Mouse (Mus musculus) CH12.LX (cell line): Measurements from ENCODE around the gene Spg20. TPM values are rescaled to one million over a fixed set of nuclear protein-coding genes. Genes with fewer than 3 reads are reported as not detected.

Experiments used
- DNase-seq: peaks from one replicate; pipeline ENCODE4 v3.0.0-alpha.2; 2013; ENCODE audit errors: extremely low read depth
- H3K27ac ChIP-seq: 2 replicates; pipeline ENCODE4 v1.5.1; 2012; ENCODE audit warnings: low read depth, mild to moderate bottlenecking, control low read depth, moderate library complexity; ENCODE audit not compliant: insufficient read depth
- H3K27me3 ChIP-seq: replicated peaks from 2 replicates; pipeline ENCODE3; 2012; ENCODE audit warnings: inconsistent platforms
- H3K36me3 ChIP-seq, 2 experiments: replicated peaks in 1 of 2; 2 replicates each; pipeline versions ENCODE3 to v1.6.1; 2012; ENCODE audit warnings: inconsistent platforms in 1 of 2, low read length in 1 of 2, mild to moderate bottlenecking in 1 of 2, mixed read lengths in 1 of 2, moderate library complexity in 1 of 2; ENCODE audit not compliant: control insufficient read depth in 1 of 2, insufficient read depth in 1 of 2
- H3K4me1 ChIP-seq, 2 experiments: 2 replicates each; pipeline ENCODE4 v1.6.1; 2012; ENCODE audit warnings: inconsistent platforms in 1 of 2, moderate library complexity in 1 of 2; ENCODE audit not compliant: insufficient read depth in 2 of 2, control insufficient read depth in 1 of 2
- H3K4me2 ChIP-seq: 2 replicates; pipeline ENCODE4 v1.6.1; 2012; ENCODE audit warnings: low read depth, mild to moderate bottlenecking, control low read depth; ENCODE audit not compliant: poor library complexity, insufficient read depth, severe bottlenecking
- H3K4me3 ChIP-seq, 3 experiments: fragments of 150-350 bp in 1 of 3; sonication (generic) in 1 of 3; replicated peaks in 1 of 3; 2 replicates each; pipeline versions ENCODE3 to v1.5.1; 2011 to 2012; ENCODE audit warnings: low read depth in 2 of 3, low read length in 2 of 3, mild to moderate bottlenecking in 2 of 3, moderate library complexity in 2 of 3, control low read depth in 1 of 3, improper control_type of control experiment in 1 of 3, inconsistent platforms in 1 of 3, mixed read lengths in 1 of 3; ENCODE audit not compliant: poor library complexity in 1 of 3
- H3K79me2 ChIP-seq: replicated peaks from 2 replicates; pipeline ENCODE4 v1.6.1; 2012; ENCODE audit warnings: mild to moderate bottlenecking, moderate library complexity; ENCODE audit not compliant: control insufficient read depth, poor library complexity, insufficient read depth, severe bottlenecking; ENCODE audit errors: extremely low read depth
- H3K9ac ChIP-seq: 2 replicates; pipeline ENCODE4 v1.6.1; 2012; ENCODE audit warnings: low read depth, mild to moderate bottlenecking, control low read depth, moderate library complexity; ENCODE audit not compliant: insufficient read depth
- H3K9me3 ChIP-seq: replicated peaks from 2 replicates; pipeline ENCODE3; 2012; ENCODE audit warnings: low read length, inconsistent platforms, mixed read lengths
- CHD2 ChIP-seq: IDR thresholded peaks from 2 replicates; pipeline ENCODE4 v1.6.1; 2011; ENCODE audit warnings: low read length, improper control_type of control experiment
- CTCF ChIP-seq, 2 experiments: IDR thresholded peaks in 1 of 2; conservative IDR thresholded peaks in 1 of 2; 2 replicates each; pipeline ENCODE4 v1.5.1; 2011 to 2012; ENCODE audit warnings: low read depth in 2 of 2, low read length in 2 of 2, improper control_type of control experiment in 1 of 2, inconsistent platforms in 1 of 2, mild to moderate bottlenecking in 1 of 2, moderate library complexity in 1 of 2
- E2F4 ChIP-seq: IDR thresholded peaks from 2 replicates; pipeline ENCODE4 v1.6.1; 2011; ENCODE audit warnings: low read depth, low read length, improper control_type of control experiment; ENCODE audit not compliant: insufficient replicate concordance
- ELF1 ChIP-seq: IDR thresholded peaks from 2 replicates; pipeline ENCODE4 v1.6.1; 2014; ENCODE audit warnings: low read depth, mild to moderate bottlenecking, inconsistent platforms, low read length, improper control_type of control experiment
- EP300 ChIP-seq: IDR thresholded peaks from 2 replicates; pipeline ENCODE4 v1.6.1; 2011; ENCODE audit warnings: low read length, improper control_type of control experiment
- ETS1 ChIP-seq: conservative IDR thresholded peaks from 2 replicates; pipeline ENCODE4 v1.6.1; 2012; ENCODE audit warnings: low read depth, mild to moderate bottlenecking, inconsistent platforms, low read length, improper control_type of control experiment, moderate library complexity
- GABPA ChIP-seq: IDR thresholded peaks from 2 replicates; pipeline ENCODE4 v1.6.1; 2012; ENCODE audit warnings: low read depth, low read length, improper control_type of control experiment, inconsistent platforms; ENCODE audit not compliant: insufficient replicate concordance
- IRF4 ChIP-seq: IDR thresholded peaks from 2 replicates; pipeline ENCODE4 v1.6.1; 2014; ENCODE audit warnings: low read depth, mild to moderate bottlenecking, inconsistent platforms, low read length, improper control_type of control experiment
- JUN ChIP-seq: IDR thresholded peaks from 2 replicates; pipeline ENCODE4 v1.6.1; 2011; ENCODE audit warnings: low read depth, mild to moderate bottlenecking, low read length, improper control_type of control experiment, moderate library complexity; ENCODE audit not compliant: insufficient read depth
- JUND ChIP-seq: conservative IDR thresholded peaks from 2 replicates; pipeline ENCODE4 v1.6.1; 2011; ENCODE audit warnings: low read depth, low read length, improper control_type of control experiment
- KAT2A ChIP-seq: IDR thresholded peaks from 2 replicates; pipeline ENCODE4 v1.6.1; 2012; ENCODE audit warnings: low read length, improper control_type of control experiment, inconsistent platforms; ENCODE audit not compliant: insufficient replicate concordance
- MAFK ChIP-seq: IDR thresholded peaks from 2 replicates; pipeline ENCODE4 v1.6.1; 2011; ENCODE audit warnings: low read length, improper control_type of control experiment; ENCODE audit not compliant: insufficient replicate concordance
- MAX ChIP-seq: IDR thresholded peaks from 2 replicates; pipeline ENCODE4 v1.6.1; 2011; ENCODE audit warnings: low read length, improper control_type of control experiment
- MAZ ChIP-seq: IDR thresholded peaks from 2 replicates; pipeline ENCODE4 v1.6.1; 2012; ENCODE audit warnings: low read depth, mild to moderate bottlenecking, inconsistent platforms, low read length, improper control_type of control experiment, moderate library complexity
- MXI1 ChIP-seq: IDR thresholded peaks from 2 replicates; pipeline ENCODE4 v1.6.1; 2011; ENCODE audit warnings: mild to moderate bottlenecking, low read depth, low read length, improper control_type of control experiment
- PAX5 ChIP-seq: IDR thresholded peaks from 2 replicates; pipeline ENCODE4 v1.6.1; 2012; ENCODE audit warnings: low read length, inconsistent platforms, mixed read lengths
- POLR2A ChIP-seq: IDR thresholded peaks from 2 replicates; pipeline ENCODE4 v1.6.1; 2011; ENCODE audit warnings: low read depth, mild to moderate bottlenecking, improper control_type of control experiment, low read length
- POLR2AphosphoS2 ChIP-seq: IDR thresholded peaks from 2 replicates; pipeline ENCODE4 v1.6.1; 2011; ENCODE audit warnings: low read depth, low read length, improper control_type of control experiment
- RAD21 ChIP-seq: IDR thresholded peaks from 2 replicates; pipeline ENCODE4 v1.6.1; 2011; ENCODE audit warnings: low read depth, mild to moderate bottlenecking, low read length, improper control_type of control experiment, moderate library complexity
- RCOR1 ChIP-seq: conservative IDR thresholded peaks from 2 replicates; pipeline ENCODE4 v1.6.1; 2012; ENCODE audit warnings: low read depth, mild to moderate bottlenecking, inconsistent platforms, low read length, improper control_type of control experiment
- TBP ChIP-seq: conservative IDR thresholded peaks from 2 replicates; pipeline ENCODE4 v1.6.1; 2011; ENCODE audit warnings: low read depth, low read length, improper control_type of control experiment
- TCF12 ChIP-seq: IDR thresholded peaks from 2 replicates; pipeline ENCODE4 v1.6.1; 2014; ENCODE audit warnings: low read depth, mild to moderate bottlenecking, inconsistent platforms, low read length, improper control_type of control experiment
- UBTF ChIP-seq: IDR thresholded peaks from 2 replicates; pipeline ENCODE4 v1.6.1; 2012; ENCODE audit warnings: low read depth, mild to moderate bottlenecking, inconsistent platforms, low read length, improper control_type of control experiment, moderate library complexity
- USF1 ChIP-seq: IDR thresholded peaks from 2 replicates; pipeline ENCODE4 v1.6.1; 2014; ENCODE audit warnings: low read depth, mild to moderate bottlenecking, inconsistent platforms, low read length, improper control_type of control experiment
- USF2 ChIP-seq: conservative IDR thresholded peaks from 2 replicates; pipeline ENCODE4 v1.6.1; 2011; ENCODE audit warnings: low read depth, low read length, improper control_type of control experiment
- ZKSCAN1 ChIP-seq: IDR thresholded peaks from 2 replicates; pipeline ENCODE4 v1.6.1; 2012; ENCODE audit warnings: low read depth, inconsistent platforms, low read length, improper control_type of control experiment, borderline replicate concordance
- dilution Hi-C: fragments of 300-500 bp; cut with MboI; formaldehyde crosslinking; loops from 2 replicates; pipeline ENCODE4 v1.14.3; 2020; ENCODE audit warnings: low sequenced_read_pairs; ENCODE audit not compliant: extremely low pct_unique_long_range_greater_than_20kb, extremely low pct_ligation_motif_present
- in situ Hi-C: fragments of 300-500 bp; cut with MboI; formaldehyde crosslinking; loops from 3 replicates; pipeline ENCODE4 v1.14.3; 2019; ENCODE audit warnings: low sequenced_read_pairs, low pct_ligation_motif_present, low pct_unique_long_range_greater_than_20kb, mixed read lengths
- polyA plus RNA-seq: library from polyadenylated mRNA; unstranded; fragments of >175 nt; gene quantifications from 2 replicates; pipeline ENCODE4 v1.2.1, GENCODE M21; 2012; ENCODE audit warnings: low read depth; ENCODE audit not compliant: insufficient read length
- total RNA-seq, 2 experiments: library from RNA; depleted of rRNA; stranded (reverse); fragments of 300-350 nt in 1 of 2; fragments of >200 nt in 1 of 2; gene quantifications; 2 replicates each; pipeline ENCODE4 v1.2.3; 2012 to 2014

Spg20 gene
- total and polyA plus RNA-seq, 3 experiments = 31.5 to 43.0 (median 38.2) TPM

DNA sequence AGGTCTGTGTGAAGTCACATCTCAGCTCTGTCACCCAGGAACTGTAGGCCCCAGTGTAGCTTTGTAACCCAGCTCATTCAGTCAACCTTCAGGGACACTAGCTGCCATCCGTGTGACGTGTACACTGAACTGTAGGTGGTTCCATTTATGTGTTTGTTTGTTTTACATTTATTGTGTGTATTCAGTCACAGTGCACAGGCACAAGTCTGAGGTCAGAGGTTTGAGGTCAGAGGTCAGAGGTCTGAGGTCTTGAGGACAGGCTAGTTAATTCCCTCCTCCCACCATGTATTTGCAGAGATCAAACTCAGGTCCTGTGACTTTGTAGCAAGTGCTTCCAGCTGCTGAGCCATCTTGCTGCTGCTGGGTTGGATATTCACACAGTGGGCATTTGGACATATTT lies 29.5 kb downstream of the Spg20 start:
- H3K4me3 ChIP-seq = no peak overlapping the region

DNA sequence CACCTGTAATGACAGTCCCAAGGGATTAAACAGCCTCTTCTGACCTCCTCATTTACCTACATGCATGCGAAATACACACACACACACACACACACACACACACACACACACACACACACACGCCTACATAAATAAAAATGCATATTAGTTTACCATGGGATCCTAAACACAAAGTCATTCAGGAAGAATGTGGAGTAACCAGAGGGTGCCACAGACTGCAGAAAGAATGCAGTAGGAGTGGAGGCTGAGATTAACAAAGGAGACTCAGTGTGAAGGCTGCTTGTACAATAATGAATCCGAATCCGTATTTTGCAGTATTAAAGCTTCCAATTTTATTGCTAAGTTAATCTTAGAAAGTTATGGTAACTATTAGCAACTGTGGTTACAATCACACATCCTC lies 33.0 kb downstream of the Spg20 start:
- no peaks in the 10 kb centered on the region for H3K36me3 ChIP-seq
- TF ChIP-seq UBTF (no peak), MAX (no peak), RAD21 (no peak), MAZ (no peak), MAFK (no peak), CHD2 (no peak), ELF1 (no peak), USF1 (no peak), CTCF (conservative IDR thresholded peaks at IDR 0.05 in 1 of 2, IDR thresholded peaks at IDR 0.05 in 1 of 2; ENCODE audit: low read depth in 2 of 2, low read length in 2 of 2) (no peak), POLR2A (no peak), TCF12 (no peak), IRF4 (no peak)
- TF ChIP-seq, all 38 proteins: peak for 0
- dilution Hi-C loops = no loop called here
- H3K9ac ChIP-seq = no peak overlapping the region
- H3K79me2 ChIP-seq = no peaks in the 10 kb centered on the region
- no peak overlapping the region for H3K4me2 ChIP-seq
- no peaks in the 10 kb centered on the region for H3K27me3 ChIP-seq
- no peak overlapping the region for H3K27ac ChIP-seq
- no peak overlapping the region for H3K4me3 ChIP-seq
- no peak for DNase-seq
- H3K4me1 ChIP-seq = peaks cover 0 to 2% of the 10 kb centered on the region in 2 experiments; a peak in 1 of 4 replicates
- H3K9me3 ChIP-seq = no peaks in the 10 kb centered on the region
- in situ Hi-C loops = no loop called here

More for the DNA sequence above, 29.5 kb downstream of the Spg20 start:
- Histone ChIP-seq H3K27me3 (no peaks in the 10 kb centered on the region), H3K79me2 (no peaks in the 10 kb centered on the region), H3K4me1 (no peaks in the 10 kb centered on the region), H3K4me2 (no peak overlapping the region), H3K9ac (no peak overlapping the region), H3K36me3 (peaks cover 3 to 20% of the 10 kb centered on the region in 2 experiments), H3K27ac (no peak overlapping the region), H3K9me3 (no peaks in the 10 kb centered on the region)
- TF ChIP-seq RAD21 = no peak
- TF ChIP-seq ETS1 = no peak
- TF ChIP-seq MAZ = no peak
- TF ChIP-seq ELF1 = no peak
- TF ChIP-seq CTCF (conservative IDR thresholded peaks at IDR 0.05 in 1 of 2, IDR thresholded peaks at IDR 0.05 in 1 of 2; ENCODE audit: low read depth in 2 of 2, low read length in 2 of 2) = no peak
- TF ChIP-seq KAT2A = no peak
- no peak for TF ChIP-seq MXI1
- no peak for TF ChIP-seq RCOR1
- TF ChIP-seq POLR2AphosphoS2 = no peak
- TF ChIP-seq MAX = no peak
- no peak for TF ChIP-seq EP300
- TF ChIP-seq IRF4 = no peak
- no peak for TF ChIP-seq TBP
- no peak for TF ChIP-seq JUN
- no peak for TF ChIP-seq USF2
- no peak for TF ChIP-seq GABPA
- TF ChIP-seq ZKSCAN1 = no peak
- TF ChIP-seq PAX5 = no peak
- no peak for TF ChIP-seq E2F4
- TF ChIP-seq JUND = no peak
- in situ Hi-C loops (no loop called here), dilution Hi-C loops (no loop called here)
- no peak for DNase-seq
